Mouse (Mus musculus) stomach, embryonic 14.5 days (tissue): ENCODE measurements around the gene Pik3r2. TPM values are rescaled to one million over a fixed set of nuclear protein-coding genes. Genes with fewer than 3 reads are reported as not detected.

Experiments used
- ATAC-seq: fragments of 200-750 bp; cut with Nextera tagmentation; 2 replicates; pipeline ENCODE4 v1.8.0; 2017; ENCODE audit warnings: low read depth, moderate TSS enrichment; ENCODE audit not compliant: insufficient number of reproducible peaks, insufficient read depth, low FRiP score
- H3K27ac ChIP-seq: fragments of 300-500 bp; sonication (generic); 2 replicates; pipeline ENCODE4 v1.5.1; 2014; ENCODE audit warnings: mild to moderate bottlenecking, low read length, moderate library complexity, mixed read lengths
- H3K27me3 ChIP-seq: fragments of 300-500 bp; sonication (generic); 2 replicates; pipeline ENCODE4 v1.6.1; 2014; ENCODE audit warnings: low read length, control low read depth, mixed read lengths; ENCODE audit not compliant: control insufficient read depth, insufficient read depth
- H3K36me3 ChIP-seq: fragments of 300-500 bp; sonication (generic); 2 replicates; pipeline ENCODE4 v1.6.1; 2014; ENCODE audit warnings: mild to moderate bottlenecking, control low read depth, low read length, moderate library complexity, mixed read lengths; ENCODE audit not compliant: control insufficient read depth, insufficient read depth
- H3K4me1 ChIP-seq: fragments of 300-500 bp; sonication (generic); 2 replicates; pipeline ENCODE4 v1.6.1; 2014; ENCODE audit warnings: low read length, control low read depth, mixed read lengths; ENCODE audit not compliant: control insufficient read depth, insufficient read depth
- H3K4me2 ChIP-seq: fragments of 300-500 bp; sonication (generic); replicated peaks from 2 replicates; pipeline ENCODE4 v1.6.1; 2014; ENCODE audit warnings: low read depth, low read length, control low read depth
- H3K4me3 ChIP-seq: fragments of 300-500 bp; sonication (generic); 2 replicates; pipeline ENCODE4 v1.5.1; 2014; ENCODE audit warnings: low read depth, low read length, control low read depth
- H3K9ac ChIP-seq: fragments of 300-500 bp; sonication (generic); replicated peaks from 2 replicates; pipeline ENCODE4 v1.6.1; 2014; ENCODE audit warnings: low read depth, mild to moderate bottlenecking, control low read depth, low read length, moderate library complexity, mixed read lengths
- H3K9me3 ChIP-seq: fragments of 300-500 bp; sonication (generic); 2 replicates; pipeline ENCODE4 v1.6.1; 2016; ENCODE audit warnings: low read depth, low read length, control low read depth; ENCODE audit not compliant: control insufficient read depth
- WGBS: fragments of 180-500 bp; shearing (Covaris S2); extraction: QIAGEN DNeasy Blood & Tissue Kit; methylation state at CpG from one replicate; pipeline ENCODE4 v1.1.7; 2014; 5-methylcytosine and 5-hydroxymethylcytosine counted together
- polyA plus RNA-seq: library from polyadenylated mRNA; unstranded; fragments of >200 nt; fragmentation: Nextera tagmentation; extraction: Ambion mirVana; gene quantifications from 2 replicates; pipeline ENCODE4 v1.2.1, GENCODE M21; 2014

Gene Pik3r2
- polyA plus RNA-seq, 1 experiment from 2014 or later = 44.5 TPM

- peak overlapping the region; percentile 32 for H3K4me2 ChIP-seq
- ATAC-seq = peak; percentile 70
- no peak overlapping the region for H3K27ac ChIP-seq
- 0 out of 2 replicates have a peak, but pooled peaks cover 9% of the 10 kb centered on the region for H3K27me3 ChIP-seq
- no peaks in the 10 kb centered on the region for H3K36me3 ChIP-seq
- H3K4me3 ChIP-seq = no peak overlapping the region; the same call in 1 of the 2 replicates
- no peak overlapping the region for H3K9ac ChIP-seq
- WGBS = 7% methylated on average over 30 of the region's 30 CpGs
- peaks cover 4% of the 10 kb centered on the region; the same call in 1 of the 2 replicates for H3K4me1 ChIP-seq
- 0 out of 2 replicates have a peak, but pooled peaks cover 2% of the 10 kb centered on the region for H3K9me3 ChIP-seq
These were observed 40.2 kb upstream of the Pik3r2 start for GRCm38 (mm10) chr8:70816679-70817078.

- Histone ChIP-seq H3K27ac (no peak overlapping the region), H3K4me1 (no peaks in the 10 kb centered on the region), H3K9me3 (no peaks in the 10 kb centered on the region), H3K27me3 (0 out of 2 replicates have a peak, but pooled peaks cover 9% of the 10 kb centered on the region), H3K4me2 (no peak overlapping the region), H3K9ac (no peak overlapping the region), H3K4me3 (no peak overlapping the region), H3K36me3 (no peaks in the 10 kb centered on the region)
- WGBS = 50% methylated on average over 4 of the region's 4 CpGs
- no peak for ATAC-seq
These were observed 36.4 kb upstream of the Pik3r2 start for GRCm38 (mm10) chr8:70812885-70813284.

GRCm38 (mm10) chr8:70812055-70812454 is 35.5 kb upstream of the Pik3r2 start:
- no peak overlapping the region for H3K9ac ChIP-seq
- no peak overlapping the region for H3K4me3 ChIP-seq
- no peaks in the 10 kb centered on the region for H3K36me3 ChIP-seq
- H3K27me3 ChIP-seq = 0 out of 2 replicates have a peak, but pooled peaks cover 9% of the 10 kb centered on the region
- WGBS = 50% methylated on average over 4 of the region's 4 CpGs
- no peak for ATAC-seq
- H3K4me1 ChIP-seq = no peaks in the 10 kb centered on the region
- H3K4me2 ChIP-seq = no peak overlapping the region
- no peak overlapping the region for H3K27ac ChIP-seq
- H3K9me3 ChIP-seq = no peaks in the 10 kb centered on the region

GRCm38 (mm10) chr8:70810962-70811680 is 34.6 kb upstream of the Pik3r2 start:
- Histone ChIP-seq H3K4me1 (no peaks in the 10 kb centered on the region), H3K27ac (no peak overlapping the region), H3K9ac (no peak overlapping the region), H3K9me3 (no peaks in the 10 kb centered on the region), H3K27me3 (0 out of 2 replicates have a peak, but pooled peaks cover 3% of the 10 kb centered on the region), H3K4me2 (no peak overlapping the region), H3K36me3 (no peaks in the 10 kb centered on the region), H3K4me3 (no peak overlapping the region)
- 77% methylated on average over 20 of the region's 20 CpGs for WGBS
- ATAC-seq = no peak

- Histone ChIP-seq H3K4me1 (peaks cover 5% of the 10 kb centered on the region), H3K27me3 (no peaks in the 10 kb centered on the region), H3K9me3 (no peaks in the 10 kb centered on the region), H3K4me3 (no peak overlapping the region), H3K36me3 (no peaks in the 10 kb centered on the region), H3K4me2 (no peak overlapping the region), H3K9ac (no peak overlapping the region), H3K27ac (no peak overlapping the region)
- no peak for ATAC-seq
- 72% methylated on average over 8 of the region's 8 CpGs for WGBS
These were observed 32.6 kb upstream of the Pik3r2 start for GRCm38 (mm10) chr8:70808955-70809701.

- no peak within 1 kb of the TSS for H3K4me3 ChIP-seq
- 59% methylated on average over 5 of the region's 5 CpGs for WGBS
- no peak within 1 kb of the TSS for H3K4me2 ChIP-seq
- no peak within 1 kb of the TSS for H3K27ac ChIP-seq
- H3K36me3 ChIP-seq = no peaks in the 10 kb centered on the region
- no peak within 1 kb of the TSS for H3K9ac ChIP-seq
- 0 out of 2 replicates have a peak, but pooled peaks cover 7% of the 10 kb centered on the region for H3K27me3 ChIP-seq
- H3K9me3 ChIP-seq = no peaks in the 10 kb centered on the region
- H3K4me1 ChIP-seq = peaks cover 11% of the 10 kb centered on the region
- ATAC-seq = no peak
These were observed 31.7 kb upstream of the Pik3r2 start, which contains the start of gene Il12rb1 for GRCm38 (mm10) chr8:70808239-70808638. TSS of gene Il12rb1 (plus strand) at chr8:70808449.

GRCm38 (mm10) chr8:70807304-70807703 is 30.8 kb upstream of the Pik3r2 start:
- no peak overlapping the region for H3K4me2 ChIP-seq
- no peak overlapping the region for H3K4me3 ChIP-seq
- WGBS = 67% methylated on average over 1 of the region's 1 CpGs
- no peak overlapping the region for H3K27ac ChIP-seq
- H3K36me3 ChIP-seq = no peaks in the 10 kb centered on the region
- ATAC-seq = no peak
- H3K4me1 ChIP-seq = peaks cover 11% of the 10 kb centered on the region
- 0 out of 2 replicates have a peak, but pooled peaks cover 8% of the 10 kb centered on the region for H3K27me3 ChIP-seq
- H3K9ac ChIP-seq = no peak overlapping the region
- no peaks in the 10 kb centered on the region for H3K9me3 ChIP-seq

- H3K9ac ChIP-seq = no peak overlapping the region
- no peaks in the 10 kb centered on the region for H3K36me3 ChIP-seq
- no peaks in the 10 kb centered on the region for H3K9me3 ChIP-seq
- 0 out of 2 replicates have a peak, but pooled peaks cover 8% of the 10 kb centered on the region for H3K27me3 ChIP-seq
- no peak for ATAC-seq
- peaks cover 11% of the 10 kb centered on the region for H3K4me1 ChIP-seq
- no peak overlapping the region for H3K4me3 ChIP-seq
- no peak overlapping the region for H3K27ac ChIP-seq
- no peak overlapping the region for H3K4me2 ChIP-seq
- WGBS = 74% methylated on average over 4 of the region's 4 CpGs
These were observed 30.0 kb upstream of the Pik3r2 start for GRCm38 (mm10) chr8:70806541-70806940.
